Mouse (Mus musculus): Measurements from ENCODE around the gene Mrnip. TPM values are rescaled to one million over a fixed set of nuclear protein-coding genes. Genes with fewer than 3 reads are reported as not detected.

Gene Mrnip
- polyA plus RNA-seq, 1 experiment from 2014 or later, result 7.0 TPM

- 85% methylated on average over 2 of the region's 2 CpGs for WGBS
- Histone ChIP-seq H3K36me3 (ENCODE audit: control insufficient read depth, insufficient read depth) (peaks cover 95% of the 10 kb centered on the region), H3K27me3 (replicated peaks; ENCODE audit: control insufficient read depth, insufficient read depth, low read length) (no peaks in the 10 kb centered on the region), H3K9ac (ENCODE audit: low read depth, low read length) (no peak overlapping the region), H3K4me2 (replicated peaks; ENCODE audit: low read depth) (no peak overlapping the region), H3K9me3 (ENCODE audit: control insufficient read depth) (no peaks in the 10 kb centered on the region), H3K4me3 (ENCODE audit: low read depth, low read length) (no peak overlapping the region), H3K27ac (ENCODE audit: low read depth, low read length) (no peak overlapping the region), H3K4me1 (replicated peaks; ENCODE audit: control insufficient read depth, insufficient read depth, low read length) (no peaks in the 10 kb centered on the region)
- no peak for ATAC-seq
- TF ChIP-seq CTCF (IDR thresholded peaks at IDR 0.05; ENCODE audit: low read depth), result no peak
These were observed 18.5 kb upstream of the Mrnip start for GRCm38 (mm10) chr11:50155785-50156184.

DNA sequence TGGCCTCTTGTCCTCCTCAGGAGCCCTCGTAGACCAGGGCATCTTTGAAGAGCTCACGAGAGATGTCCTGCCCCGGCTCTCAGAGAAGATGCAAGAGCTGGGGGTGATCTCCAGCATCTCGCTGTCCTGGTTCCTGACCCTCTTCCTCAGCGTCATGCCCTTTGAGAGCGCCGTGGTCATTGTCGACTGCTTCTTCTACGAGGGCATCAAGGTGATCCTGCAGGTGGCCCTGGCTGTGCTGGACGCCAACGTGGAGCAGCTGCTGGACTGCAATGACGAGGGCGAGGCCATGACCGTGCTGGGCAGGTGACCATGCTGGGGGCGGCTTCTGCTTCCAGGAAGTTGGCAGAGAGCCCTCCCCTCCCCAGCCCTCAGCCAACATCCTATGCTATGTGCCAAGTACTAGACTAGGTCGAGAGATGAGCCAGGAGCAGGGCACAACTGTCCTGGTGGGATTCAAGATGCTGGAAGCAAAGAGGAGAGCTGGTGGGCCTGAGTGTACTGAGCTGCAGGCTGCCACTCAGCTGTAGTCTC lies 17.5 kb upstream of the Mrnip start:
- Histone ChIP-seq H3K4me2 (replicated peaks; ENCODE audit: low read depth) (no peak overlapping the region), H3K4me1 (replicated peaks; ENCODE audit: control insufficient read depth, insufficient read depth, low read length) (no peaks in the 10 kb centered on the region), H3K4me3 (ENCODE audit: low read depth, low read length) (no peak overlapping the region), H3K27ac (ENCODE audit: low read depth, low read length) (no peak overlapping the region), H3K9me3 (ENCODE audit: control insufficient read depth) (no peaks in the 10 kb centered on the region), H3K27me3 (replicated peaks; ENCODE audit: control insufficient read depth, insufficient read depth, low read length) (no peaks in the 10 kb centered on the region), H3K36me3 (ENCODE audit: control insufficient read depth, insufficient read depth) (peaks cover 86% of the 10 kb centered on the region), H3K9ac (ENCODE audit: low read depth, low read length) (no peak overlapping the region)
- no peak for ATAC-seq
- 88% methylated on average over 16 of the region's 16 CpGs for WGBS
- TF ChIP-seq CTCF (IDR thresholded peaks at IDR 0.05; ENCODE audit: low read depth), result no peak

- WGBS, result 86% methylated on average over 7 of the region's 7 CpGs
- ATAC-seq, result no peak
- Histone ChIP-seq H3K4me1 (replicated peaks; ENCODE audit: control insufficient read depth, insufficient read depth, low read length) (no peaks in the 10 kb centered on the region), H3K4me2 (replicated peaks; ENCODE audit: low read depth) (no peak overlapping the region), H3K9me3 (ENCODE audit: control insufficient read depth) (no peaks in the 10 kb centered on the region), H3K36me3 (ENCODE audit: control insufficient read depth, insufficient read depth) (peaks cover 86% of the 10 kb centered on the region), H3K9ac (ENCODE audit: low read depth, low read length) (no peak overlapping the region), H3K4me3 (ENCODE audit: low read depth, low read length) (no peak overlapping the region), H3K27ac (ENCODE audit: low read depth, low read length) (peak overlapping the region; percentile 1; the same call in 1 of the 2 replicates), H3K27me3 (replicated peaks; ENCODE audit: control insufficient read depth, insufficient read depth, low read length) (no peaks in the 10 kb centered on the region)
- TF ChIP-seq CTCF (IDR thresholded peaks at IDR 0.05; ENCODE audit: low read depth), result no peak
These were observed 15.9 kb upstream of the Mrnip start for GRCm38 (mm10) chr11:50158346-50158745.

GRCm38 (mm10) chr11:50159347-50159746 lies 14.9 kb upstream of the Mrnip start:
- 63% methylated on average over 4 of the region's 4 CpGs for WGBS
- TF ChIP-seq CTCF (IDR thresholded peaks at IDR 0.05; ENCODE audit: low read depth), result no peak
- no peaks in the 10 kb centered on the region for H3K4me1 ChIP-seq (replicated peaks; ENCODE audit: control insufficient read depth, insufficient read depth, low read length)
- no peak overlapping the region for H3K4me3 ChIP-seq (ENCODE audit: low read depth, low read length)
- no peak overlapping the region for H3K9ac ChIP-seq (ENCODE audit: low read depth, low read length)
- H3K27ac ChIP-seq (ENCODE audit: low read depth, low read length), result peak overlapping the region; percentile 35; the same call in 1 of the 2 replicates
- ATAC-seq, result 0 out of 2 replicates have a peak, but pooled peaks have one; percentile 11
- H3K9me3 ChIP-seq (ENCODE audit: control insufficient read depth), result no peaks in the 10 kb centered on the region
- no peaks in the 10 kb centered on the region for H3K27me3 ChIP-seq (replicated peaks; ENCODE audit: control insufficient read depth, insufficient read depth, low read length)
- H3K4me2 ChIP-seq (replicated peaks; ENCODE audit: low read depth), result no peak overlapping the region
- peaks cover 87% of the 10 kb centered on the region for H3K36me3 ChIP-seq (ENCODE audit: control insufficient read depth, insufficient read depth)

DNA sequence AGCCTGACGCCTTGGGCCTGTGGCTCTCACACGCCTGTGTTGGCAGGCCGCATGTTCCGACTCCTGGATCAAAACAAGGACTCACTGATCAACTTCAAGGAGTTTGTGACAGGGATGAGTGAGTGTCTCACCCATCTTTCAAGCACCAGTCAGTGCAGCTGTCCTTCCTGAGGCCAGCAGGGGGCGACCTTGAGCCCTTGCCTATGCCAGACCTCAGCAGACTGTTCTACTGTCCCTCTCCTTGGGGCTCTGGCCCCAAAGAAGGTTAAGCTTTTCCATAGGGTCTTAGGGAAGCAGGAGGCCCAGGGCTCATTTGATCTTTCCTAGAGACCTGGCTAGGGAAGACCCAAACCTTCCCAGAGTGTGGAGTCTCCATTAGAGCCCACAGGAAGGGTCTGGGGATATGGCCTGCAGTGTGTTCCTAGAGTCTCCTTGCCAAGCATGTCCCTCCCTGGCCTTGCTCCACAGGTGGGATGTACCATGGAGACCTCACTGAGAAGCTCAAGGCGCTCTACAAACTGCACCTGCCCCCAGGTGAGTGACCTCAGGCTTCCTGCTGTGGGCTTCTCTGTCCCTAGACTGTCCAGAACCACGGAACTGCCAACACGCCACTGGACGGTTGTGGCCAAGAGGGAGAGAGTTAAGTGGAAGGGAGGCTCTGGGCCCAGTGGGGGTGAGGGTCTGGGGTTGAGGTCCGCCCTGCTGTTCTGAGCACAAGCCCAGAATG lies 12.5 kb upstream of the Mrnip start:
- H3K9me3 ChIP-seq (ENCODE audit: control insufficient read depth), result no peaks in the 10 kb centered on the region
- no peaks in the 10 kb centered on the region for H3K4me1 ChIP-seq (replicated peaks; ENCODE audit: control insufficient read depth, insufficient read depth, low read length)
- no peak overlapping the region for H3K4me2 ChIP-seq (replicated peaks; ENCODE audit: low read depth)
- WGBS, result 67% methylated on average over 10 of the region's 10 CpGs
- H3K9ac ChIP-seq (ENCODE audit: low read depth, low read length), result no peak overlapping the region
- no peak overlapping the region for H3K27ac ChIP-seq (ENCODE audit: low read depth, low read length)
- no peaks in the 10 kb centered on the region for H3K27me3 ChIP-seq (replicated peaks; ENCODE audit: control insufficient read depth, insufficient read depth, low read length)
- H3K36me3 ChIP-seq (ENCODE audit: control insufficient read depth, insufficient read depth), result peaks cover 71% of the 10 kb centered on the region
- peak; percentile 98 for TF ChIP-seq CTCF (IDR thresholded peaks at IDR 0.05; ENCODE audit: low read depth)
- H3K4me3 ChIP-seq (ENCODE audit: low read depth, low read length), result no peak overlapping the region
- no peak for ATAC-seq

- H3K27ac ChIP-seq (ENCODE audit: low read depth, low read length), result no peak overlapping the region
- H3K9me3 ChIP-seq (ENCODE audit: control insufficient read depth), result no peaks in the 10 kb centered on the region
- no peak overlapping the region for H3K4me3 ChIP-seq (ENCODE audit: low read depth, low read length)
- peaks cover 63% of the 10 kb centered on the region for H3K36me3 ChIP-seq (ENCODE audit: control insufficient read depth, insufficient read depth)
- ATAC-seq, result no peak
- H3K27me3 ChIP-seq (replicated peaks; ENCODE audit: control insufficient read depth, insufficient read depth, low read length), result no peaks in the 10 kb centered on the region
- H3K9ac ChIP-seq (ENCODE audit: low read depth, low read length), result no peak overlapping the region
- H3K4me2 ChIP-seq (replicated peaks; ENCODE audit: low read depth), result no peak overlapping the region
- H3K4me1 ChIP-seq (replicated peaks; ENCODE audit: control insufficient read depth, insufficient read depth, low read length), result no peaks in the 10 kb centered on the region
- WGBS, result 90% methylated on average over 3 of the region's 3 CpGs
- TF ChIP-seq CTCF (IDR thresholded peaks at IDR 0.05; ENCODE audit: low read depth), result no peak
These were observed 11.8 kb upstream of the Mrnip start for GRCm38 (mm10) chr11:50162338-50163050.
